Mouse (Mus musculus) bone marrow macrophage, adult 2 months (primary cell): ENCODE measurements around the gene Fasn.

Experiments used
- CTCF ChIP-seq: IDR thresholded peaks from 2 replicates; pipeline ENCODE4 v1.5.1; 2012; ENCODE audit warnings: low read depth, mild to moderate bottlenecking, low read length, moderate library complexity
- POLR2A ChIP-seq: IDR thresholded peaks from 2 replicates; pipeline ENCODE4 v1.6.1; 2012; ENCODE audit warnings: mild to moderate bottlenecking, low read depth, low read length, borderline replicate concordance

- no peak for TF ChIP-seq CTCF
- no peak for TF ChIP-seq POLR2A
Measured at GRCm38 (mm10) chr11:120852083-120852935, 28.0 kb upstream of the Fasn start.
